In genomic region chr9:111272996-111273785, GRCm38 (mm10) we compare ENCODE assay signal across 8 mouse cellular contexts. TPM values are rescaled to one million over a fixed set of nuclear protein-coding genes. Genes with fewer than 3 reads are reported as not detected.
DNase-seq lines count a peak whose midpoint lies in the region; ATAC-seq and TF ChIP-seq lines count a peak whose summit lies in the region.

No protein-coding gene starts in this region.

- H3K4me1 ChIP-seq in embryonic facial prominence, embryonic 13.5 days: peaks cover 40% of the 10 kb centered on the region
- peaks cover 47% of the 10 kb centered on the region for H3K4me1 ChIP-seq in limb, embryonic 13.5 days
- H3K4me1 ChIP-seq in stomach, postnatal 0 days (replicated peaks; ENCODE audit: control insufficient read depth, insufficient read depth): peaks cover 8% of the 10 kb centered on the region; the same call in 1 of the 2 replicates

- H3K9ac ChIP-seq in embryonic facial prominence, embryonic 13.5 days: peak overlapping the region; percentile 95
- H3K9ac ChIP-seq in limb, embryonic 13.5 days: peak overlapping the region; percentile 97
- H3K9ac ChIP-seq in stomach, postnatal 0 days (ENCODE audit: low read length): peak overlapping the region; percentile 92

- H3K4me3 ChIP-seq in left cerebral cortex, adult 2 months: peak overlapping the region; percentile 89
- peak overlapping the region; percentile 94 for H3K4me3 ChIP-seq in embryonic facial prominence, embryonic 13.5 days
- peak overlapping the region; percentile 91 for H3K4me3 ChIP-seq in limb, embryonic 13.5 days
- H3K4me3 ChIP-seq in stomach, postnatal 0 days (ENCODE audit: low read depth, low read length): peak overlapping the region; percentile 82

- H3K36me3 ChIP-seq in embryonic facial prominence, embryonic 13.5 days: peaks cover 38% of the 10 kb centered on the region
- H3K36me3 ChIP-seq in limb, embryonic 13.5 days: peaks cover 34% of the 10 kb centered on the region
- no peaks in the 10 kb centered on the region for H3K36me3 ChIP-seq in stomach, postnatal 0 days (ENCODE audit: control insufficient read depth, insufficient read depth, low read length)

- H3K4me2 ChIP-seq in embryonic facial prominence, embryonic 13.5 days: peak overlapping the region; percentile 71
- peak overlapping the region; percentile 91 for H3K4me2 ChIP-seq in limb, embryonic 13.5 days (replicated peaks)
- H3K4me2 ChIP-seq in stomach, postnatal 0 days (replicated peaks; ENCODE audit: low read depth): peak overlapping the region; percentile 69

- no peak for TF ChIP-seq CTCF in left cerebral cortex, adult 2 months (IDR thresholded peaks at IDR 0.05)
- TF ChIP-seq CTCF in stomach, postnatal 0 days (IDR thresholded peaks at IDR 0.05; ENCODE audit: low read depth): no peak

- no peak for TF ChIP-seq EP300 in stomach, postnatal 0 days (optimal IDR thresholded peaks at IDR 0.05)

- no peak overlapping the region for H3K27ac ChIP-seq in left cerebral cortex, adult 2 months
- no peak overlapping the region for H3K27ac ChIP-seq in embryonic facial prominence, embryonic 13.5 days
- no peak overlapping the region for H3K27ac ChIP-seq in limb, embryonic 13.5 days
- H3K27ac ChIP-seq in stomach, postnatal 0 days (replicated peaks): no peak overlapping the region

- intact Hi-C loops in left cerebral cortex, adult 2 months (cut with DNase I): no loop called here

- ATAC-seq in embryonic facial prominence, embryonic 13.5 days (ENCODE audit: insufficient number of reproducible peaks, insufficient read depth, low FRiP score, low TSS enrichment, low read depth): no peak
- ATAC-seq in limb, embryonic 13.5 days (ENCODE audit: low FRiP score, low read depth): no peak
- no peak for ATAC-seq in stomach, postnatal 0 days (ENCODE audit: low FRiP score, low TSS enrichment)

- no peaks in the 10 kb centered on the region for H3K9me3 ChIP-seq in embryonic facial prominence, embryonic 13.5 days
- H3K9me3 ChIP-seq in limb, embryonic 13.5 days: no peaks in the 10 kb centered on the region
- H3K9me3 ChIP-seq in stomach, postnatal 0 days (ENCODE audit: control insufficient read depth, low read length): no peaks in the 10 kb centered on the region

- no peaks in the 10 kb centered on the region for H3K27me3 ChIP-seq in embryonic facial prominence, embryonic 13.5 days
- H3K27me3 ChIP-seq in limb, embryonic 13.5 days: no peaks in the 10 kb centered on the region
- H3K27me3 ChIP-seq in stomach, postnatal 0 days (ENCODE audit: control insufficient read depth, insufficient read depth, low read length): no peaks in the 10 kb centered on the region

- 68% methylated on average over 15 of the region's 15 CpGs for WGBS in embryonic facial prominence, embryonic 13.5 days
- WGBS in limb, embryonic 13.5 days: 67% methylated on average over 15 of the region's 15 CpGs
- WGBS in stomach, postnatal 0 days: 51% methylated on average over 15 of the region's 15 CpGs

- no peak for DNase-seq in left cerebral cortex, adult 2 months (ENCODE audit: extremely low spot score in 1 of 2, low spot score in 2 of 2)
- no peak for DNase-seq in left cerebral cortex, adult 9 months (ENCODE audit: low spot score in 2 of 2)
- DNase-seq in stomach, postnatal 0 days (ENCODE audit: low spot score): no peak
- DNase-seq in left cerebral cortex, adult 18-20 months (ENCODE audit: low spot score in 2 of 2): no peak
- no peak for DNase-seq in testis, postnatal 10 days (ENCODE audit: low spot score)
- no peak for DNase-seq in kidney, adult 9 months

RNA-seq across cellular contexts. Expression of gene Epm2aip1, which starts 1.5 kb away (rescaled TPM):
- 10 to 100 TPM; 79.7 to 81.8 TPM for total RNA-seq in left cerebral cortex, adult 2 months (2021)
- 32.0 and 37.2 TPM in 2 replicates for polyA plus RNA-seq in embryonic facial prominence, embryonic 13.5 days (2015; fragmentation: Nextera tagmentation; extraction: Ambion mirVana)
- 32.4 and 39.3 TPM in 2 replicates for polyA plus RNA-seq in limb, embryonic 13.5 days (2015; fragmentation: Nextera tagmentation; extraction: Ambion mirVana)
- 7.7 and 8.0 TPM in 2 replicates for polyA plus RNA-seq in stomach, postnatal 0 days (2015; fragmentation: Nextera tagmentation; extraction: Ambion mirVana)
- 10 to 100 TPM; 87.2 to 87.9 TPM for total RNA-seq in left cerebral cortex, adult 18-20 months (2021)

RNA-seq across cellular contexts. Expression of gene Mlh1, which starts 1.6 kb away (rescaled TPM):
- total RNA-seq in left cerebral cortex, adult 2 months (2021): 10 to 100 TPM; 12.3 to 18.1 TPM
- 35.3 and 39.1 TPM in 2 replicates for polyA plus RNA-seq in embryonic facial prominence, embryonic 13.5 days (2015; fragmentation: Nextera tagmentation; extraction: Ambion mirVana)
- 35.8 and 40.0 TPM in 2 replicates for polyA plus RNA-seq in limb, embryonic 13.5 days (2015; fragmentation: Nextera tagmentation; extraction: Ambion mirVana)
- 16.1 and 17.9 TPM in 2 replicates for polyA plus RNA-seq in stomach, postnatal 0 days (2015; fragmentation: Nextera tagmentation; extraction: Ambion mirVana)
- 10 to 100 TPM; 17.1 to 17.3 TPM for total RNA-seq in left cerebral cortex, adult 18-20 months (2021)

RNA-seq across cellular contexts. Expression of gene Trank1, which starts 38.3 kb away (rescaled TPM):
- total RNA-seq in left cerebral cortex, adult 2 months (2021): 100 to 1,000 TPM; 308 to 309 TPM
- 0.44 and 0.49 TPM in 2 replicates for polyA plus RNA-seq in embryonic facial prominence, embryonic 13.5 days (2015; fragmentation: Nextera tagmentation; extraction: Ambion mirVana)
- 0.32 and 0.34 TPM in 2 replicates for polyA plus RNA-seq in limb, embryonic 13.5 days (2015; fragmentation: Nextera tagmentation; extraction: Ambion mirVana)
- polyA plus RNA-seq in stomach, postnatal 0 days (2015; fragmentation: Nextera tagmentation; extraction: Ambion mirVana): 0.13 and 0.16 TPM in 2 replicates
- total RNA-seq in left cerebral cortex, adult 18-20 months (2021): 100 to 1,000 TPM; 277 to 278 TPM
